Mouse (Mus musculus): Measurements from ENCODE around the gene Sgpl1.
"Not testable (repeated sequence)": the region's sequence is repeated elsewhere in the genome, so short reads cannot be mapped to it uniquely, and the experiment has no call there.

The Sgpl1 gene

DNA sequence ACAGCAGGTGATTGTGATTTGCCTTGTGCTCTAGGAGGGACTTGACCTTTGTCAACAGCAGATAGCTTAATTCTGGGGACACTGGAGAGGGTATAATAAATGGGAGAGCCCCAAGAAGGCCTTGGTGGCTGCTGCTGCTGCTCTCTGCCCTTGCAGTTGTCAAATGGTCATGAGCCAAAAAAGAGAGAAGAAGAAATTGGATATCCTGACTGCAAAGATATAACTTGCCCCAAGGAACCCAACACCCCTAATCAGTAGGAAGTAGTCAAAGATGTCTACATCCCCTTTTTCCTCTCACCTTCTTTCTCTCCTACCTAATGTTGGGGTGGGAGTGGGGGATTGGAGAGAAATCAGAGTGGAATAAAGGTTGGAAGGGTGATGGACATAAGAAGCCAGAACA is 4.6 kb upstream of the Sgpl1 start:
- no peak for DNase-seq

DNA sequence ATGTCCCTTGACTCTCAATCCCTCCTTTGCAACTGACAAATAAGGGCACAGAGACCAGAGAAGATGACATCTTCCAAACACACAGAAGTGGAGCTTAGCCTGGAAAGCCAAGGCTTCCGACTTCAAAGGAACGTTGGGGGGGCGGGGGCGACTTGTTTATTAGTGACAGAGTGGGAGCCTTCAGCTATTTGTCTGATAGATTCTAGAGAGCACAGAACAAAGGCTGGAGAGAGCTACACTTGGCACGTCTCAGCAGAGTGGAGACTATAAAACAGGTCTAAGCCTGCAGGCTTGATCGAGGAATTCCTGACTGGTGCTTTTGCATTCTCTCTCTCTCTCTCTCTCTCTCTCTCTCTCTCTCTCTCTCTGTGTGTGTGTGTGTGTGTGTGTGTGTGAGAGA is 3.1 kb upstream of the Sgpl1 start:
- no peak for DNase-seq

- no peak for DNase-seq
Observed at GRCm38 (mm10) chr10:61149476-61149875, 2.0 kb upstream of the Sgpl1 start.

GRCm38 (mm10) chr10:61146807-61147156 is 721 bp downstream of the Sgpl1 start:
- DNase-seq = peak; percentile 5 to 15

GRCm38 (mm10) chr10:61146119-61146806 is 1.2 kb downstream of the Sgpl1 start:
- peak; percentile 40 to 46 for DNase-seq

DNA sequence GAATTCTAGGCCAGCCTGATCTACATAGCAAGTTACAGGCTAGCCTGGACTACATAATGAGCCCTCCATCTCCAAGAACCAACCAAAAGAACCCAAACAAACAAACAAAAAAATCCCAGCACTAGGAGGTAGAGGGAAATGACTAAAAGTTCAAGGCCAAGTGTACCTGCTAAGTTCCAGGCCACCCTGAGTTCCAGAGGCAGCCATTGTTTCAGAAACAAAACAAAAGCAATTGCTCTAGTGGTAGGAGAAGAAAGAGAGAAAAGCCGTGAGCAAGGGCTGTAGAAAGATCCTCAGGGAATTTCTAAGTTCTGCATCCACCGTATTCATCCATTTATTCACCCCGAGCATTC is 1.8 kb downstream of the Sgpl1 start:
- DNase-seq = no peak

- no peak for DNase-seq
Observed at GRCm38 (mm10) chr10:61143343-61143742, 4.2 kb downstream of the Sgpl1 start.

DNA sequence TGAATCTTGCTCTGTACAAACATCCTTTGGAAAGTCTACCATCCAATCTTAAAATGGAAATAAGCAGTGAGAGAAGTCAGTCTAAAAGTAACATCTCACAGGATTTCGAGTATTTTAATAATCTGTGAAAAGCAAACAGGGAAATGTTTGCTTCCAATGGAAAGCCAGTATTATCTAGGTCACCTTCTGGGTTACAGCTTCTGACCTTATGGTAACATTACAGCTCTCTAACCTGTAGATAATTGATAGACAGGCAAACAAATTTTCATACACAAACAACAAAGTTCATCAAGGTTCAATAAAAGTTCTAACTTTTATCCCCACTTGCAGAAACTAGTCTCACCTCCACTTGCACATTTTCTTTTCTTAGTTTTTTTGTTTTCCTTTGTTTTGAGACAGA is 9.9 kb downstream of the Sgpl1 start:
- DNase-seq = no peak

- DNase-seq = no peak
Observed at GRCm38 (mm10) chr10:61135226-61135839, 12.2 kb downstream of the Sgpl1 start.

GRCm38 (mm10) chr10:61134041-61134440 is 13.5 kb downstream of the Sgpl1 start:
- no peak for DNase-seq

GRCm38 (mm10) chr10:61130959-61131358 is 16.5 kb downstream of the Sgpl1 start:
- no peak for DNase-seq

DNA sequence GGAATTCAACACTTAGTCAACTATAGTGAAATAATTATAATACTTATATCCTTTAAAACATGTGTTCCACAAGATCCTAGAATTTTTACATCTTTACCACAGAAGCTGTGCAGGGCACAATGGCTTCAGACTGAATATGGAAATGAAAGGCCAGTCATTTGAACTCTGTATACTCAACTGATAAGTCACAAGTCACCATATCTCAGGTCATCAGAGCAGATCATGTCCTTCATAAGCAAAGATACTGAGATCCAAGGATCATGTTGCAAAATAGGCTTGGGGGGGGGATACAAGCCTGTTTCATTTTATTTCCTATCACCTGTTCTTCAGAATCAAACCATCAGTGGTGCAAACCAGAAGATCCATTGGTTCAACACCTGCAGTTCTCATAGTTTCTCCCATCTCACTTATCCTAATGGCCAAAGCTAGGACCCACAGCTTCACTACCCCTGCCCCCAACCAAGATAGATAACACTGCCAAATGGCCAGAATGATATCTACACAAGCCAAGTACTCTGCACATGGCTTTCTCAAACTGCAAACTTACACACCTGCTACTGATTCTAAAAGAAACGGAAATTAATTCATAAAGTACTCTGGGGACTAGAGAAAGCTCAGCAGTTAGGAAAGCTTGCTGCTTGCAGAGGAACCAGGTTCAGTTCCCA is 18.7 kb downstream of the Sgpl1 start:
- no peak for DNase-seq

GRCm38 (mm10) chr10:61124462-61124861 is 23.0 kb downstream of the Sgpl1 start:
- DNase-seq = no peak

DNA sequence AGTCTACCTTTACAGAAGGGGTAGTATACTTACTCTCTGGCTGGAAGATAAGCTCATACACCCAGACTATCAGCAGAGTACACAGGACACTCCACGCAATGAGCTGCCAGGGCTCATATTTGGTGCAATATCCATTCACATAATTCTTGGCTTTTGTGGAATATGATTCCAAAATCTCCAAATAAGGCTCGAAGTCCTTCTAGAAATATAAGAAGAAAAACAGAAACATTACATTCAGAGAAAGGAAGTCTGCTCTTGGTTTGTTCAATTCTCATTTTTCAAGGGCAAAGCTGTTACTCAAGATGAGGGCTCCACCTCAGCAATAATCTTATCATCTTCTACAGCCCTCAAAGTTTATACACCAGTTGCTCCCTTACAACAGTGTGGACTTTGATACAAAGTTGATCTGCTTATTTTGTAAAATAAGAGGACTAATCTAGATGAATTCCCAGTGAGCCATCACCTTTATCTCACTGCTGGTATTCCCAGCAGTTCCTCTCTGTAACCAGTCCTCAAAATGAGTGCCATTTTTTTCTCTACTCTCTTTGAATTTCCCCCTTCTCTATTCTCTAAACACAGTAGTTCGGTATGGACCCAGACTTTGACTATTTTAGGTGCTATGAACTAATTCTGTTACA is 24.1 kb downstream of the Sgpl1 start:
- DNase-seq = no peak

- DNase-seq = not testable (repeated sequence)
Observed at GRCm38 (mm10) chr10:61121732-61122131, 25.8 kb downstream of the Sgpl1 start.

GRCm38 (mm10) chr10:61114246-61114720 is 33.2 kb downstream of the Sgpl1 start:
- DNase-seq = no peak

DNA sequence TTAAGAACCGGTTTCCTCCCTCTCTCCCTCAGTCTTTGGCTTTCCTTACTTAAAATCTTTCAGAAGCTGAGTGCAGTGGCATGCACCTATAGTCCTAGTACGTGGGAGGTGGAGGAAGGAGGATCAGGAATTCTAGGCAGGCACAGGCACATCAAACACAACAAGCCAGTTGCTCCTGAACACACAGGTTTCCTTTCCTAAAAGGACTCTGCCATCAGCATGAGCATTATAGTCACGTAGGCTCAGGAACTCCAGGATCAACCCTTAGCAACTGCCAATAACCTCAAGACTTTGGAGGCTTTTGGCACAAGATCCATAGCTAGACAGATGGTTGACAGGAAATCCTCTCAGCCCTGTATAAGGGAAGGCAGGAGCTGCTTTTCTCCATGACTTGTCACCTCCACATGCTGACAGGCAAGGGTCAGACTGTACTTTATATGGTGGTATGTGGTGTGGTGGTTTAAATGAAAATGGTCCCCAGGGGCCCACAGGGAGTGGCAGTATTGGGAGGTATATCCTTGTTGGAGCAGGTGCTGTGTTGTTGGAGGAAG is 43.9 kb downstream of the Sgpl1 start:
- DNase-seq = no peak

DNA sequence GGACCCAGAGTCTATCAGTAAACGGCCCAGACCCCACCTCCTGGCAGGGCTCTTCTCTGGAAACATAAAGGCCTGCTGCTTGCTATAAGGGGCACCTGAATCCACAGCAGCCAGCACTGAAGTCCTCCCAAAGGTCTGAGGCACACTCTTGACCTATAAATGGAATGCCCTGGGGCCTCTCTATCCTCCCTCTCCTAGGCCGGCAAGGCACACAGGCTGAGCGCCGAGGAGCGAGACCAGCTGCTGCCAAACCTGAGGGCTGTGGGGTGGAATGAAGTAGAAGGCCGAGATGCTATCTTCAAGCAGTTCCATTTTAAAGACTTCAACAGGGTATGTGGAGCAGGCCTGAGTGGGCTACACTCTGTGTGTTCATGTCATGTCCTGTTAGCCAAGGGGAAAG is 55.6 kb downstream of the Sgpl1 start:
- DNase-seq = no peak

DNA sequence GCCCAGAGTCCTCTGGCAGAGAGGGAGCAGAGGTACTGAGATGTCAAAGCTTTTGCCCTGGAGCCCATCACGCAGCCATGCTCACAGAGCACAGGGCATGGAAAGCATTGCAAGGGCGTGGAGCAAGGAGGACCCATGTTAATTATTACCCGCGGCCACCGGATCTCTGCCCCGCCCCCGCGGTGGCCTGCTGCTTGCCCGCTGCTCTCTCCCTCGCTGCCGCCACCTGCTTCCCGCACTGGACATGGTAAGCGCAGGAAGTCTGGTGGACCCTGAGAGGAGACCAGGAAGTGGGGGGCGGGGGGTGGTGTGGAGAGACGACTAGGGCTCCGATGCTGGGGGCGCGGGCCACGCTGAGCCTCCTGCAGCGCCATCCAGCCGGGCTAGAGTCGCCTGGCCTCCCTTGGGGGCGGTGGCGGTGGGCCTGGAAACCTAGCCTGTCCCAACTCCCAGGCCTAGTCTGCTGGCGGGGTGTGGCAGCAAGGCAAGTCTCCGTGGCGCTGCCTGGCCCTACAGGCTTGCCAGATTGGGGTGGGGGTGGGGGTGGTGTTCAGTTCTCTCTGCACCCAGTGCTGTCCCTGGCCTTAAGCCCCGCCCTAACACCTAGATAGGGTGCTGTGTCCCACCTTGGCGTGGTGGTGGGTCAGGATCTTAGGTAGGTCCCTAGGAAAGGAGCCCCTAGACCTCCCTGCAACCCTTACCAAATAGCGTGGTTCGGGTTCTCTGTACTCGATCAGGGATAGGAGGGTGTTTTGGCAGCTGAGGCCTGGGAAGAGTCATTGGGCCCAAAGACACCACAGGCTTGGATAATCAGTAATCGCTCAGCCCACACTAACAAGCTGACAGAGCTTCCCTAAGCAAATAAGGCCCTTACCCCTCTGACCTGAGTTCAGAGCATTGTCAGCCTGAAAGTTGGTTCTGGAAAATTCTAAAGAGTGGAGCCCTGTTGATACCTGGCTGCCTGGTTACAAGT is 58.0 kb downstream of the Sgpl1 start, which contains the start of gene Pcbd1:
Gene Pcbd1, plus strand, starts transcription at position 162 of the 973 bp plus-strand sequence.
- DNase-seq = peak; percentile 63 to 65

DNA sequence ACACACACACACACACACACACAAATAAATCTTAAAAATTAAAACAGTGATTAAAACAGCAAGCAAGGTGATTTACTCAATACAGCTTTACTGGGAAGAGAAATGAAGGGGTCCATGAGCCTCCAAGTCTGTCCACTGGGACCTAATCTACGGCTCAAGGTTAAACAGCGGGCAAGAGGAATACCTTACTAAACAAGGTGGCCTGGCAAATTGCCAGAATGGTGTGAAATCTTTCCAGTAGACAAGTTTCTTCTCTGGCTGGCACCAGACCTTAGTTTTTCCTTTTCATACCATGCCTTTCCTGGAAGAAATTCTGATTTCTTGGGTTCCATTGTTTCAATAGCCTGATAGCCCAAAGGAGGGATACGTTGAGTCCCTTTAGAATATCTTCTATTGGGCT is 59.0 kb downstream of the Sgpl1 start:
- no peak for DNase-seq

- DNase-seq = no peak
Observed at GRCm38 (mm10) chr10:61086502-61086901, 61.0 kb downstream of the Sgpl1 start.

DNA sequence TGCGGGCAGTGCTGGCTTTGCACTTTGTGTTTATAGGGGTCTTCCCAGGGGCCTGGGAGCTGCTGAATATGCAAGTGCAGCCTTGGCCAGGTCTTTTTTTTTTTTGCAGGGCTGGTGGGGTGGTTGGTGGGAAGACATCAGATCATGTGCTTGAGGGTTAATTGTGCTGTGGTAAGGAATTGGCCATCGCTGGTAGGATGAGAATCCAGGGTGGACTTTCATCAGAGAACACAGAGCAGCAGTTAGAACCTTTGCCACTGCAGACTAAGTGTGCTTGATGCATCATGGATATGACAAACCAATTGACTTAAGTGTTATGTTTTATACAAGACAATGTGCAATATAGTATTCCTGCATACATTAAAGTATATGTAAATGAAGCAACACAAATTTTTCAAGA is 62.1 kb downstream of the Sgpl1 start:
- no peak for DNase-seq

All from lung, adult 18-20 months (tissue).